Mouse (Mus musculus): Measurements from ENCODE around the gene Faim.

- TF ChIP-seq CTCF (IDR thresholded peaks at IDR 0.05; ENCODE audit: low read depth), result no peak
- TF ChIP-seq EP300 (IDR thresholded peaks at IDR 0.05; ENCODE audit: low read depth), result no peak
These were observed 15.2 kb downstream of the Faim start for GRCm38 (mm10) chr9:99001326-99001725.

Data from liver, embryonic 14.5 days (tissue).